Comparison of ENCODE assay signal across 8 mouse cellular contexts in genomic region chr6:77572614-77573013, GRCm38 (mm10).
A peak's percentile ranks its signal among the peaks of the same experiment; 100 is the strongest.
DNase-seq lines count a peak whose midpoint lies in the region; ATAC-seq lines count a peak whose summit lies in the region.

No protein-coding gene starts in this region.

- no peak overlapping the region for H3K27ac ChIP-seq in hindbrain, embryonic 11.5 days (ENCODE audit: low read depth, low read length)
- no peak overlapping the region for H3K27ac ChIP-seq in hindbrain, embryonic 12.5 days

- intact Hi-C loops in gastrocnemius, postnatal 36 days (cut with DNase I) = no loop called here

- ATAC-seq in hindbrain, embryonic 11.5 days (ENCODE audit: low FRiP score) = no peak
- ATAC-seq in hindbrain, embryonic 12.5 days (ENCODE audit: low FRiP score) = no peak

- DNase-seq in hindbrain, embryonic 11.5 days (ENCODE audit: low spot score) = peak; percentile 11
- DNase-seq in ZHBTc4 (ENCODE audit: low read depth, low spot score) = peak; percentile 13
- DNase-seq in embryo, embryonic 9.5 days (ENCODE audit: extremely low spot score) = peak; percentile 1
- peak; percentile 52 for DNase-seq in layer of hippocampus, adult 9-10 months (ENCODE audit: low spot score)
- DNase-seq in right cerebral cortex, adult 2 months (ENCODE audit: low spot score in 2 of 2) = peak; percentile 55 to 67
- DNase-seq in gastrocnemius, postnatal 36 days = no peak
- DNase-seq in gastrocnemius, adult 8-10 months (ENCODE audit: low spot score in 2 of 2) = no peak

- H3K4me2 ChIP-seq in hindbrain, embryonic 11.5 days (replicated peaks; ENCODE audit: low read depth, low read length) = no peak overlapping the region
- H3K4me2 ChIP-seq in hindbrain, embryonic 12.5 days (replicated peaks) = no peak overlapping the region

- no peak overlapping the region for H3K4me3 ChIP-seq in hindbrain, embryonic 11.5 days (ENCODE audit: low read depth, low read length)
- no peak overlapping the region for H3K4me3 ChIP-seq in hindbrain, embryonic 12.5 days

- no peaks in the 10 kb centered on the region for H3K4me1 ChIP-seq in hindbrain, embryonic 11.5 days (replicated peaks; ENCODE audit: control insufficient read depth, insufficient read depth, low read length)
- no peaks in the 10 kb centered on the region for H3K4me1 ChIP-seq in hindbrain, embryonic 12.5 days

- no peaks in the 10 kb centered on the region for H3K27me3 ChIP-seq in hindbrain, embryonic 11.5 days (ENCODE audit: control insufficient read depth, insufficient read depth, low read length)
- H3K27me3 ChIP-seq in hindbrain, embryonic 12.5 days = no peaks in the 10 kb centered on the region

- no peaks in the 10 kb centered on the region for H3K36me3 ChIP-seq in hindbrain, embryonic 11.5 days (ENCODE audit: control insufficient read depth, insufficient read depth, low read length)
- H3K36me3 ChIP-seq in hindbrain, embryonic 12.5 days = no peaks in the 10 kb centered on the region

- no peak overlapping the region for H3K9ac ChIP-seq in hindbrain, embryonic 11.5 days (ENCODE audit: low read depth, low read length)
- H3K9ac ChIP-seq in hindbrain, embryonic 12.5 days = no peak overlapping the region

- H3K9me3 ChIP-seq in hindbrain, embryonic 11.5 days (ENCODE audit: control insufficient read depth, low read length) = no peaks in the 10 kb centered on the region
- H3K9me3 ChIP-seq in hindbrain, embryonic 12.5 days (replicated peaks) = no peaks in the 10 kb centered on the region

- WGBS in hindbrain, embryonic 11.5 days = 61% methylated on average over 3 of the region's 3 CpGs
- WGBS in hindbrain, embryonic 12.5 days = 46% methylated on average over 3 of the region's 3 CpGs

Comparison
In these comparisons a context has a peak if more than half of its experiments do, and no peak if none do; other contexts are left out.
1. DNase-seq: peak in hindbrain, embryonic 11.5 days (single experiment), ZHBTc4 (single experiment), embryo, embryonic 9.5 days (single experiment), layer of hippocampus, adult 9-10 months (single experiment) and right cerebral cortex, adult 2 months (2 of 2); none in gastrocnemius, postnatal 36 days (0 of 2) and gastrocnemius, adult 8-10 months (0 of 2).